Mouse (Mus musculus) c-Kit-positive CD71-positive TER-119-negative erythroid progenitor cells, embryonic 14.5 days (primary cell): ENCODE data around the gene Pin1.
"Not testable (repeated sequence)": the region's sequence is repeated elsewhere in the genome, so short reads cannot be mapped to it uniquely, and the experiment has no call there.

ENCODE experiments used
- DNase-seq: peaks from one replicate; pipeline ENCODE4 v3.0.0-alpha.2; 2013; ENCODE audit warnings: low read depth

Gene Pin1

DNA sequence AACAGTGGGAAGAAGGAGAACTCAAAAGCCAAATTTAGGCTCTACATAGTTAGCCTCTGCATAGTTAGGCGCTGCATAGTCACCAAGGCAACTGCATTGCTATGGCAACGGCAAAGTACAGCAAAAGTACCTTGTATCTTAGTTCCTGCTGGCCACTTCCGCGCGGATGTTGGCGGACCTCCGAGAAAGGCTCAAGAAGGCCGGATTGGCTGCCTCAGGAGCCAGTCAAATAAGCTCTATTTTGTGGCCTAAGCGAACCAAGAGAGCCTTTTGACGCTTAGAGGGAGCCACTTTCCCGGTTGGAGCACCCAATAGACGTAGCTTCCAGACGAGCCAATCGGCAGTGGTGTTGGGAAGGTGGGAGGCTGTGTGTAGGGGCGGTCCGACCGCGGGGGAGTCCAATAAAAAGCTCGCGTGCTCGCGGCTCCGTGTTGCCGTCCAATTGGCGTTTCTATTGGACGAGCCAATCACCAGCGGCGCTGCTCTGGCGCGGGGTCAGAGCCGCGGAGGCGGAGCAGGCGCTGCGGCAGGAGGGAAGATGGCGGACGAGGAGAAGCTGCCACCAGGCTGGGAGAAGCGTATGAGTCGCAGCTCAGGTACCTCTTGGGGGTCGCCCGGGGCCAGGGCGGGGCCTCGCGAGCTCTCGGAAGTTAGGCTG is at the start of gene Pin1:
Gene Pin1 (plus strand): TSS at position 494 of the 658 bp plus-strand sequence.
- peak; percentile 99 for DNase-seq

GRCm38 (mm10) chr9:20606269-20606668 is 45.6 kb upstream of the Pin1 start:
- no peak for DNase-seq

DNA sequence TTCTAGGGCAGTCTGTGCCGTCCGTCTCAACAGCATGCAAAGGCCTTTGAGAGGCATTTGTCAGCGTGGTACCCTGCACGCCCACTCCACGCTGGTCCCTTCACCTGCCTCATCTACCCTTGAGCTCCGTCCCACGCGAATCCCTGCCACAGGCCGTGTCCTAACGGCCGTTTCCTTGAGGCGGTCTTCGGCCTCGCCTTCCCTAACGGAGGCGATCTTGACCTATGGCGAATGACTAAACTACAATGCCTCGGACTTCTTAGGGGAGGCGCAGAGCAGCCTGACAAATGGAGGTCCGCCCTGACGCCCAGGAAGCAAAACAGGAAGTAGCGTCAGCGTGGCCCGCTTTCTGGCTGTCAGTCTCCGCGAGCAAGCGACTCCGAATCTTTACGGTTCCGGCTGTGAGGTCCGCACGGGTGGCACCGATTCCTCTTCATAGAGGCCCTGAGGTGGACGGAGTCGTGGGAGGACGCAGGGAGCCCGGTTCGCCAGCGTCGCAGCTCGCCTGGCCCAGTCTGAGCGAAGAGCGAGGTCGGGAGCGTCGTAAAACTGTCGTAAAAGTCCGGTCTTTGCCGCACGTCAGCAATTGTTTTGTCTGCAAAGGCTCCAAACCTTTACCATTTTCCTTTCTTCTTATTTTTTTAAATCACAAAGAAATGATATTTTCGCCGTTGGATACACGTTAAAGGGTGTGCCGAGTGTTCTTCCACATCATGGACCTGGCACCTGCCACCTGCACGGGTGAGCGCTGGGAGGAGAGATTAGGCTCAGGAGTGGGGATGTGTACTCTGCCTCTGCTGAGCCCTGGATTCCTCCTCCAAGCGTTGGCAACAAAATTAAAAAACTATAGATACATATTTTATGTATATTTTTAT is 44.6 kb upstream of the Pin1 start:
- DNase-seq = peak; percentile 83

DNA sequence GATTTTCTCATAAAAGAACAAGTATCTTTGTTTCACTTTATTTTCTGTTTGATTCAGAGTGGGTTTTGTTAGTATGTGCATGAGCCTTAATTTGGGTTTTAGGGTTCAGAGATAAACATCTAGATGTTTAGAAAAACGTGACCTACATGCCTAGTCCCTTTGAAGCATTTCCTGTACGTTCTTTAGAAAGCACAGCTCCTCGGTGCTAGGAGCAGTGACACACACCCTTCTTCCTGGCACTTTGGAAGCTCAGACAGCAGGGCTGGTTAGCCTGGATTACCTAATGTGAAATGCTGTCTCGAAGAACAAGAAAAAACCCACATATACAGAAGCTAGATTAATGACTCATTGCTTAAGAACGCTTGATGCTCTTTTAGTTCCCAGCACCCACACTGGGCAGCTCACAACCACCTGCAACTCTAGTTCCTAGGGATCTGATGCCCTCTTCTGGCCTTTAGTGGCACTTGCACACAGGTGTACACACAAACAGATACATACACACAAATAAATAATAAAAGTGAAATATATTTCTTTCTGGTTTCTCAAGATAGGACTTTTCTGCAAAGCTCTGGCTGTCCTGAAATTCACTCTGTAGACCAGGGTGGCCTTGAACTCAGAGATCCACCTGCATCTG is 41.9 kb upstream of the Pin1 start:
- DNase-seq = no peak

GRCm38 (mm10) chr9:20611976-20612375 is 39.9 kb upstream of the Pin1 start:
- DNase-seq = no peak

DNA sequence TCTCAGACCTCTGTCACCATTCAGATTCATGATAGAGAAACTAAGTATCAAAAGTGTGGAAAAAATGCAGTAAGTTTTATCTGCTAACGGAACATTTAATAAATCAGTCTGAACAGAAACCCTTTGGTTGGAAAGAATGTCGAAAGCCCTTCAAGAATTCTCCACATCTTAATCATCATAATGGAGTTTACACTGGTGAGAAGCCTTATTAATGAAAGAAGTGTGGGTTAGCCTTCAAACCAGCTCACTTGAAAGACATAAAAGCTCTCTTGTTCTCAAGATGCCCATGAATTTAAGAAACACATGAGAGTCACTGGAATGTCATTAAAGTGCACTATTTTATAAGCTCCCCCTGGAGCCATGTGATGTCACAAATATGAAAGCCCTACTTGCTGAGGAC is 35.2 kb upstream of the Pin1 start:
- DNase-seq = no peak

DNA sequence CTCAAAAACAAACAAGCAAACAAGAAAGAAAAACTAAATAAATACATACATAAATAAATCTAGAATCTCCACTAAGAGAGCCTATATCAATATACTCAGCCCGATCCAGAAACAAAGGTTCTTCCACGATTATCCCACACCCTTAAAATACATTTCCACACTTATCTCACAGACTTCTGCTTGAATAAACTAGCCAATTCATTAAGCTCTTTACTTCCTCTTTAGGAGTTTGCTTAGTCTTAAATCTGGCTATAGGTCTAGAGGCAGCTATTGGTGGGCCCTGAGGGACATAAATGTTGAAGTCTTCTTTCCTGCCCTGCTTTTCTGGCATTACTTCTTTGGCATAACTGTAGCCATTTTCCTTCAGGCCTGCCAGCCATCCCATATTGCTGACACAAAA is 20.6 kb upstream of the Pin1 start:
- DNase-seq = no peak

- DNase-seq = not testable (repeated sequence)
Observed at GRCm38 (mm10) chr9:20635676-20636075, 16.2 kb upstream of the Pin1 start.

DNA sequence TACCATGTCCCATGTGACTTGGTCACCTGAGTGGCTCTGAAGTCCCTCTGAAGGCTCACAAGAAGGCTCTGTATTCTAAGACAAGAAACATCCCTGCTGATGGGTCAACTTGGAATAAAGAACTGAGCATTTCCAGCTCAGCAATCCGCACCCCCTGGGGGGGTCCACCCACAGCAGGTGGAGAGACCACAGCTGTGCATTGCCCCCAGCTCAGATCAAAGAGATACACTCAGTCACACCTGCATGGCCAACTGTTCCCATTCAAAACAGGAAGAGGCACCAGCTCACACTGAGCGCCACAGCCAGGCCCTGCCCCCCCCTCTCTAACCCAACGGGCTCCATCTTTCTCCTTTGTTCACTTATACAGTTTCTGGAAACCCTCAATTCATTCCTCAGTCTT is 15.6 kb upstream of the Pin1 start:
- no peak for DNase-seq

GRCm38 (mm10) chr9:20636790-20637189 is 15.1 kb upstream of the Pin1 start:
- DNase-seq = no peak

DNA sequence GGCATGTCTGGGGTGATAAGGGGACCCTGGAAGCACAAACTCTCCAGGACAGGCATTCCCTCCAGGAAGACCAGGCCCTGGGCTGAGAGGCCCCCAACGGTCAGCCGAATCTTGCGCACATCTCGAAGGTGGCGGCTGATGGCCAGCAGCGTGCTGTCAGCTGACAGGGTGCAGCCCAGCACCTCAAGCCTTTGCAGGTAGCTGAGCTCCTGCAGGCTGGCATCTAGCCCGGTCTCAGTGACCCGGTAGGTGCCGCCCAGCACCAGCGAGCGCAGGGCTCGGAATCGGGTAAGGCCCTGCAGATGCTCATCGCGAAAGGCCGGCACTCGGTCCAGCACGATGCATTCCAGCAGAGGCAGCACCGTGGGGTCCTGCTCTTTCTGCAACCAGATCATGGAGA is 13.3 kb upstream of the Pin1 start:
- DNase-seq = no peak

GRCm38 (mm10) chr9:20639486-20639885 is 12.4 kb upstream of the Pin1 start:
- no peak for DNase-seq

GRCm38 (mm10) chr9:20641501-20641900 is 10.4 kb upstream of the Pin1 start:
- DNase-seq = no peak

DNA sequence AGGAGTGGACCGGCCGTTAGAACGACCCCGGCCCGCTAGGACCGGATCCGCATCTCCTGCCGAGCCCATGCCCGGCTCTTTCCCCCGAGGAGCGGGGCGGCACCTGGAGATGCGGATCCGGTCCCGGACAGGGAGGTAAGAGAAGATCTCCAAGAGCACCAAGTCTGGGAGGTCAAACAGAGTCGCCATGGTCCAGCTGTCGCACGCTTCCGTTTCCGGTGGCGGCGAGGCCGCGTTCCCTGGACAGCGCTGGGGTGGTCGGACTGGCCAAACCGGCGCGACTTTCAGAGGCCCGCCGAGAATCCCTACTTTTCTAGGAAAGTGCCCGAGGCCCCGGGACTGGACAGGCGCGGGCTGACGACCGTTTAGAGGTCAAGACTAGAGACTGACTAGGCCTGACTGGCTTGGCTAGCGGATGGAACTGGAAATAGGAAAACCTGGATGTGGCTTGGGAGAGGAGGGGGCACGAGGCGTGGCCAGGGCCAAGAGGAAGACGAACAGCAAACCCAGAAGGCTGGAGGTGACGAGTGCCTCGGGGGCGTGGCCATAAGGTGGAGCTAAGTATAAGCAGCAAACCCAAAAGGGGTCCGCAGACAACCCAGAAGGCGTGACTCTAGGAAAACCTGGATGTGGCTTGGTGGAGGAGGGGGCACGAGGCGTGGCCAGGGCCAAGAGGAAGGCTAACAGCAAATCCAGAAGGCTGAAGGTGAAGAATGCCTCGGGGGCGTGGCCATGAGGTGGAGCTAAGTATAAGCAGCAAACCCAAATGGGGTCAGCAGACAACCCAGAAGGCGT is 9.6 kb upstream of the Pin1 start, which contains the start of gene Ubl5:
Gene Ubl5 (plus strand): TSS at position 778 of the 795 bp plus-strand sequence.
- peak; percentile 82 for DNase-seq

- DNase-seq = peak; percentile 82
Observed at GRCm38 (mm10) chr9:20642896-20643466, 8.9 kb upstream of the Pin1 start.

DNA sequence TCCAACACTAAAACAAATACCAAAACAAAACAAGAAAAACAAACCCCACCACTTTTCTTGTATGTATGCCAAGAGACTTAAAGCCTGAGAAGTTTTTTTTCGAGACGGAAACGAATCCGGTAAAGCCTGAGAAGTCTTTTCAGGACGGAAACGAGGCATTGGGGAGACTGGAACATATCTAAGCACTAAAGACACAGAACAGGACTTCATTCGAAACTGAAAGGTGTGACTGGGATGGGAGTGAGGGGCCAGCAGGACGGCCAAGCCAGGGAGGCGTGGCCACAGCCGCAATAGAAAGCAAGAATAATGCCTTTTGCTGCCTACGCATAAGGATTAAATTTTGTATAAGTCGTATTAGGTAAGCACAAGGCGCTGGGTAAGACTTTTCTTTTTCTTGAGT is 8.1 kb upstream of the Pin1 start:
- no peak for DNase-seq

GRCm38 (mm10) chr9:20644360-20645081 is 7.4 kb upstream of the Pin1 start, which contains the start of gene Fbxl12:
TSS of gene Fbxl12 (minus strand) at chr9:20644767.
- DNase-seq = peak; percentile 64

DNA sequence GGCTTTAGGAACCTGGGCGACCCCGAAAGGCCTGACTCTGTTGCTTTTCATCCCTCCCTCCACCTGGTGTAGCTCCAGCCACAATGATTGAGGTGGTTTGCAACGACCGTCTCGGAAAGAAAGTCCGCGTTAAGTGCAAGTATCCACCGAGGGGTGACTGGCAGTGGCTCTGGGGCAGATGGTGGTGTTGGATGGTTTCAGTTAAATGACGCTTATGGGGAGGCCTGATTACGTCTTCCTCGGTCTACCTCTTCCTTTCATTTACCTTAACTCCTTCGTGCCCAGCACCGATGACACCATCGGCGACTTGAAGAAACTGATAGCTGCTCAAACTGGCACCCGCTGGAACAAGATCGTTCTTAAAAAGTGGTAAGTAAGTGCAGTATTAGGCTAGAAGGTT is 6.8 kb upstream of the Pin1 start:
- DNase-seq = no peak

DNA sequence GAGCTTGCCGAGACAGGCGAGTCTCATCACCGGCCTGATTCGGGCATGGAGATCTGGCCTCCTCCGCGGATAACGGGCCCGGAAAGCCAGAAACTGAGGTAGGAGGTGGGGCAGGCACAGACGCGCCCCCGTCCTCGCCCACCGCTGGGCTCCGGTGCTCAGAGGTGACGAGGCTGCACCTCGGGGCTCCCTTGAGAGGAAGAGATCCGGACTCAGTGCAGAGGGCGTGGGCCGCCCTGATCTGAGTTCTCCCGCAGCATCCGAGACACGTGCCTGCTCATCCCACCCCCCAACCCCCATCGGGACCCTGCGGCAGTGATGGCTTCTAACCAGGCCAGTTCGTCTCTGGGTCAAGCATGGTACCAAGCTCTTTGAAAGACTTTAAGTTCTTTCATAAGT is 364 bp downstream of the Pin1 start:
- DNase-seq = no peak

GRCm38 (mm10) chr9:20653859-20654258 is 2.0 kb downstream of the Pin1 start:
- no peak for DNase-seq

DNA sequence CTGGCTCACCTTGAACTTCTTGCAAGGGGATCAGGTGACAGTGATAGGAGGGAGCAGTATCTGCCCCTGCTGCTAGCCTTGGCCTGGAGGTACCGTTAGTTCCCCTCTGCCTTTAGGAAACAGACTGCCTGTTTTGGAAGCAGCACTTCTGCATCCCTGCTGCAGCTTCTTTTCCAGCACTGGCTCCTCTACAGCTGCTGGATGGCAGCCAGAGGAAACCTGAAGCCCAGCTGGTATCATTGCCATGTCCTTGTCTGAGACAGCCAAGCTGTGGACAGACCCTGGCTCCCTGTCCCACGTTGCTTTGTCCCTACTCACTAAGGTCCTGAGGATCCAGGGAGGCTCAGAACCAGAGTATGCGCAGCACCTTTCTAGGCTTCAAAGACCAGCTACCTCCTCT is 5.7 kb downstream of the Pin1 start:
- DNase-seq = no peak
